Mouse (Mus musculus): ENCODE measurements at regions not wholly inside any gene's neighbourhood (a gene's known extent, or its start where the extent isn't known, plus 50 kb on each side); places are given as distances from the start of the nearest gene placed in this dataset.
A peak's percentile ranks its signal among the peaks of the same experiment; 100 is the strongest.

DNA sequence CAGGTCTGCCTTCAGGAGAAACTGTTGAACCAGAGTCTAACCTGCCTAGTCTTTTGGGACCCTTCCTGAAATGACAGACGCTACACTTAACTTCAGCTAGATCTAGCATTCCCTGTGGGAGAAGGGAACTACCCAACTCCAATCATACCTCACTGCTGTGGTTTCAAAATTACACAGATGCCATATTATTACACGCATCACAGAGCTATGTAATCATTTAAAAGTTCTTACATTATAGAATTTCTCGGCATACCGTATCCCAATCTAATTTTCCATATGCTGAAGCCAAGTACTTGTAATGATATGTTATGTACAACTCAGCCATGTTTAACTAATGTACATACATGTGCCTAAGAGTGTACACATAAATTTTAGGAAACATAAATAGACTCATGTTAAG lies 128.9 kb upstream of the Pik3r1 start:
- no peak for TF ChIP-seq CTCF (IDR thresholded peaks at IDR 0.05; ENCODE audit: low read depth)
- no peaks in the 10 kb centered on the region for H3K27me3 ChIP-seq (ENCODE audit: insufficient read depth, low read length)
- H3K36me3 ChIP-seq (ENCODE audit: insufficient read depth), result no peaks in the 10 kb centered on the region
- DNase-seq (no peak), ATAC-seq (no peak)
- H3K9me3 ChIP-seq (ENCODE audit: low read length), result no peaks in the 10 kb centered on the region
- H3K27ac ChIP-seq (ENCODE audit: low read depth, low read length), result no peak overlapping the region
- no peak overlapping the region for H3K4me2 ChIP-seq (ENCODE audit: low read depth)
- no peaks in the 10 kb centered on the region for H3K4me1 ChIP-seq (ENCODE audit: insufficient read depth)
- no peak overlapping the region for H3K9ac ChIP-seq
- no peak overlapping the region for H3K4me3 ChIP-seq (ENCODE audit: low read depth, low read length)
- 93% methylated on average over 4 of the region's 4 CpGs for WGBS

DNA sequence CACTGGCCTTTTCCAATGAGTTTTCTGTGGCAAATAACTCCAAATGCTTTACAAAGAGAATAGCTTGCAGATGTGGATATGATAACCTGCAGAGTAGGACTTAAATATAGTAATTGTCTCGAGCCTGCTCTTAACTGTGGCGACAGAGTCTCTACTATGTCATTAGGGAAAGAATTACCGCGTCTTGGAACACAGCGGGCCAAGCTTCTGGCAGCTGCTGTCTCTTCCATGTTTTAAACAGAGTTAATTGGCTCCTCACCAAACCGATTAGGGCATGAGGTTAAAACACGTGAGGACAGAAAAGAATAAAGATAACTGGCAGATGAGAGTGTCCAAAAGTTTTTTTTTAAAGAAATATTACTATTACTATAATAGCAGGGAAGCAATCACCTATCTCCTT lies 134.2 kb upstream of the Pik3r1 start:
- Histone ChIP-seq H3K27ac (ENCODE audit: low read depth, low read length) (no peak overlapping the region), H3K27me3 (ENCODE audit: insufficient read depth, low read length) (no peaks in the 10 kb centered on the region), H3K36me3 (ENCODE audit: insufficient read depth) (no peaks in the 10 kb centered on the region), H3K9me3 (ENCODE audit: low read length) (no peaks in the 10 kb centered on the region), H3K9ac (no peak overlapping the region), H3K4me1 (ENCODE audit: insufficient read depth) (no peaks in the 10 kb centered on the region), H3K4me2 (ENCODE audit: low read depth) (no peak overlapping the region), H3K4me3 (ENCODE audit: low read depth, low read length) (no peak overlapping the region)
- peak; percentile 83; the same call in 1 of the 2 replicates for ATAC-seq
- DNase-seq, result peak; percentile 24
- no peak for TF ChIP-seq CTCF (IDR thresholded peaks at IDR 0.05; ENCODE audit: low read depth)
- WGBS, result 36% methylated on average over 7 of the region's 7 CpGs

DNA sequence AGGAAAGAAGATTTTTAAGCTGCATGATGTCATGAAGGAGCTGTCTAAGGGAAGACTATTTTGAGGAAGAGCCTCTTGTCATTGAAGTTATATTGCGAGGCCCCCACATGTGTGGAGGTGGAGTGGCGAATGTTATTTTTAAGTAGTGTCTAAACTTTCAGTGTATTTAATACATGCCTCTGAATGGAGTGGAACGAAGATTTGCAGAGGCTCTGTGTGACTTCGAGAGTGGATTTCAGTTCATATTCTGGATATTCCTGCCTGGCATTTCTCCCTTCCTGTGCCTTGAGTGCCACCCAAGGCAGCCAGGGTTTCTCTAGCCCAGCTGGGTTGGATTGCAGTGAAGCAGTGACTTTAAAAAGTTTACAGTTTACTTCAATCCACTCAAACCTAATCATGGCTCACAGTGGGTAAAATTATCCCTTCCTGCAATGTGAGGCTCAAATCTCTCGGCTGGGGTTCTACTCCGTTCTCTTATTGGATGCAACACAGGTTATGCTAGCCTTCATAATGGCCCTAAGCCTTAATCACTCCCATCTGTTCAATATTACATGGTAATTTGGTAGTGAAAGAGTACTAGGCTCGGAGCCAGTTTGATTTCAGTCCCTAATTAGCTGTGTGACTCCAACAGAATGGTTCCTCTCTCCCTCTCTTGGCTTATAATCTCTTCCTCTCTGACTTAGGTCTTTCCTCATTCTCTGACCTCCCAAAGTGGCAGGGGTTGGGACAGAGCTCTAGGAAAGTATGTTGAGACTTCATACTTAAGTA lies 138.1 kb upstream of the Pik3r1 start:
- Histone ChIP-seq H3K4me2 (ENCODE audit: low read depth) (no peak overlapping the region), H3K9ac (no peak overlapping the region), H3K4me1 (ENCODE audit: insufficient read depth) (no peaks in the 10 kb centered on the region), H3K4me3 (ENCODE audit: low read depth, low read length) (no peak overlapping the region), H3K27ac (ENCODE audit: low read depth, low read length) (no peak overlapping the region), H3K27me3 (ENCODE audit: insufficient read depth, low read length) (no peaks in the 10 kb centered on the region), H3K36me3 (ENCODE audit: insufficient read depth) (no peaks in the 10 kb centered on the region), H3K9me3 (ENCODE audit: low read length) (no peaks in the 10 kb centered on the region)
- DNase-seq, result peak; percentile 41
- 49% methylated on average over 7 of the region's 7 CpGs for WGBS
- peak; percentile 75 for ATAC-seq
- TF ChIP-seq CTCF (IDR thresholded peaks at IDR 0.05; ENCODE audit: low read depth), result no peak

DNA sequence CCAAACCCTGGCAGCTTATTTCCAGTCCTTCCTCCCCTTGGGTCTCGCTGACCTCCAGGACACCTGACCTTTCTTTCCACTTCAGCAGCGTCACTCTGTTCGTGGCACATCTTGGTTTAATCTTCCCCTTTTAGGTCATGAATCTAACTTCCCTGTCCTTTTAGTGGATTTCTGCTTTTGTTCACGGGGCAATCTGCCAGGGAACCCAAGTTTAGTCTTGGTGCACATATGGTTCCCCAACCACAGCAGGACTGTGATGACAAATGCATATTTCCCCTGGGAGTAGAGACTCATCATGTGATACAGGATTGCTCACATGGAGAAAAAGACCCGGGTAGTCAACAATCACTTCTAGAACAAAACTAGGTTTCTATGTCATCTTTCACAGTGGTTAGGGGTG lies 141.0 kb upstream of the Pik3r1 start:
- WGBS, result 76% methylated on average over 5 of the region's 5 CpGs
- DNase-seq, result no peak
- no peaks in the 10 kb centered on the region for H3K4me1 ChIP-seq (ENCODE audit: insufficient read depth)

DNA sequence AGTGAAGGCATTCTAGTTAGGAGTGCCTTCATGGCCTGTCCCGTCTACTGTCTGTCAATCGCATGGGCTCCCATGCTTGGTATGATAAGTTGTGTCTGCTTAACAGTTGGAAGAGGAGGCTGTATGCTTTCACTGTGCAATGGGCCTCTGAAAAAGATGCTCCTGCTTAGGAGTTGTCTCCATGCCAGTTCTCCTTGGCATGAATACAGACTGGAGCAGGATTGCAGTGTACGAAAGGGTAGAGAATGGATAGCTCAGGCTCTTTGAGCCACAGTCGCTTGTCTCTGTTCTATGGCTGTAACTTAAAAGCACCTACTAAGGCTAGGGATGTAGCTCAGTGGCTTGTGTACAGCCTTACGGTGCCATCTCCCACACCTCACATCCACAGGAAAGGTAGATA lies 142.7 kb upstream of the Pik3r1 start:
- no peak overlapping the region for H3K4me2 ChIP-seq (ENCODE audit: low read depth)
- no peak overlapping the region for H3K9ac ChIP-seq
- peaks cover 9% of the 10 kb centered on the region; the same call in 1 of the 2 replicates for H3K4me1 ChIP-seq (ENCODE audit: insufficient read depth)
- no peaks in the 10 kb centered on the region for H3K9me3 ChIP-seq (ENCODE audit: low read length)
- H3K4me3 ChIP-seq (ENCODE audit: low read depth, low read length), result no peak overlapping the region
- DNase-seq, result peak; percentile 21
- H3K27ac ChIP-seq (ENCODE audit: low read depth, low read length), result no peak overlapping the region
- 75% methylated on average over 5 of the region's 5 CpGs for WGBS
- no peak for ATAC-seq
- no peaks in the 10 kb centered on the region for H3K27me3 ChIP-seq (ENCODE audit: insufficient read depth, low read length)
- TF ChIP-seq CTCF (IDR thresholded peaks at IDR 0.05; ENCODE audit: low read depth), result no peak
- H3K36me3 ChIP-seq (ENCODE audit: insufficient read depth), result no peaks in the 10 kb centered on the region

More for the DNA sequence above, 141.0 kb upstream of the Pik3r1 start:
- no peak for ATAC-seq
- no peak overlapping the region for H3K4me2 ChIP-seq (ENCODE audit: low read depth)
- H3K9me3 ChIP-seq (ENCODE audit: low read length), result no peaks in the 10 kb centered on the region
- no peak overlapping the region for H3K4me3 ChIP-seq (ENCODE audit: low read depth, low read length)
- no peaks in the 10 kb centered on the region for H3K36me3 ChIP-seq (ENCODE audit: insufficient read depth)
- no peak overlapping the region for H3K9ac ChIP-seq
- no peak overlapping the region for H3K27ac ChIP-seq (ENCODE audit: low read depth, low read length)
- no peak for TF ChIP-seq CTCF (IDR thresholded peaks at IDR 0.05; ENCODE audit: low read depth)
- H3K27me3 ChIP-seq (ENCODE audit: insufficient read depth, low read length), result no peaks in the 10 kb centered on the region

DNA sequence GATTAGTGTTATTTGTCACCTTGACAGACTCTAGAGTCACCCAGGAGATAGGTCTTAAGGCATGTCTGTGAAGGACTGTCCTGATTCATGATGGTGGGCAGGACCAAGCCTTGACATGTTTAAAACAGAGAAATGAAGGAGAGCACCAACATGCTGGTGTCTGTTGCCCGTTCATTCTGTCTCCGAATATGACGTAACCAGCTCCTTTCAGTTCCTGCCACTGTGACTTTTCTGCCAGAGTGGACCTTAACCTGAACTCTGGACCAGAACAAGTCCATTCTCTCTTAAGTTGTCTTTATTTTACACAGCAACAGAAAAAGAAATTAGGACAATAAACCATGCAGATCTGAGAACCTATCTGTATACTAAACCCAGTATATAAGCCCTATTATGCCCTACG lies 146.1 kb upstream of the Pik3r1 start:
- Histone ChIP-seq H3K9me3 (ENCODE audit: low read length) (no peaks in the 10 kb centered on the region), H3K36me3 (ENCODE audit: insufficient read depth) (no peaks in the 10 kb centered on the region), H3K27me3 (ENCODE audit: insufficient read depth, low read length) (no peaks in the 10 kb centered on the region), H3K4me2 (ENCODE audit: low read depth) (no peak overlapping the region), H3K9ac (no peak overlapping the region), H3K4me3 (ENCODE audit: low read depth, low read length) (no peak overlapping the region), H3K27ac (ENCODE audit: low read depth, low read length) (peak overlapping the region; percentile 58), H3K4me1 (ENCODE audit: insufficient read depth) (peaks cover 9% of the 10 kb centered on the region; the same call in 1 of the 2 replicates)
- WGBS, result 87% methylated on average over 4 of the region's 4 CpGs
- no peak for TF ChIP-seq CTCF (IDR thresholded peaks at IDR 0.05; ENCODE audit: low read depth)
- no peak for DNase-seq
- no peak for ATAC-seq

DNA sequence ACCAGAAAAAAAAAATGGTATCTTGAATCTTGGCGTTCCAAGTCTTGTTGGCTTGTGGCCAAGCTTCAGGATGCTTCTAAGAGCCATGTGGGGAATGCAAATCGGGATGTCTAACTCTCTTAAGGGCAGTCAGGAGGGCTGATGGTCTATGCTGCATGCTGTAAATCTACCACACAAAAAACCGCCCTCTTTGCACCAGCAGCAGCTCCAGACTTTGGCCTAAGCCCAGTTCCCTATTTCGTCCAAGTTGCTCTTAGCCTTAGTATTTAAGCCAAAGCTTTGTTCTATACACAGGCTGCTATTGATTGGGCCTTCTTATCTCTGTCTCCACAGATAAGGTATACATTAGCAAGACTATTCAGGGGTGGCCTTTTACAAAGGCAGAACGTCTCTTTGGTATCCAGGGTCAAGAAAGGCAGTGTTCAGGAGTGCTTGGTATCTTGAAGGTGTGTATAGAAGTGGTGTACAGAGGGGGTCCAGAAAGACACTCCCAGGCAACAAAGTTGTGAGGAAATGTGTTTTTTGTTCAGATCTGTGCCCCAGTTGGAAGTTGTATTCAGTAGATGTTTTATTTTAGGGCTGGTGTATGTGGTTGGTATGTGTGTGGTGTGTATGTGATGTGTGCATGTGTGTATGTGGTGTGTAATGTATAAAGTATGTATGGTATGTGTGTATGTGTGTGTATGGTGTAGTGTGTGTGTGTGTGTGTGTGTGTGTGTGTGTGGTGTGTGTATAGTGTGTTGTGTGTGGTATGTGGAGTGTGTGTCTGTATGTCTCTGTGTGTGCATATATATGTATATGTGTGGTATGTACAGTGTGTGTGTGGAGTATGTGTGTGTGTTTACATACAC lies 146.9 kb upstream of the Pik3r1 start:
- Histone ChIP-seq H3K4me2 (ENCODE audit: low read depth) (no peak overlapping the region), H3K27ac (ENCODE audit: low read depth, low read length) (peak overlapping the region; percentile 58; the same call in 1 of the 2 replicates), H3K27me3 (ENCODE audit: insufficient read depth, low read length) (no peaks in the 10 kb centered on the region), H3K9ac (no peak overlapping the region), H3K9me3 (ENCODE audit: low read length) (no peaks in the 10 kb centered on the region), H3K36me3 (ENCODE audit: insufficient read depth) (no peaks in the 10 kb centered on the region), H3K4me3 (ENCODE audit: low read depth, low read length) (no peak overlapping the region), H3K4me1 (ENCODE audit: insufficient read depth) (peaks cover 9% of the 10 kb centered on the region; the same call in 1 of the 2 replicates)
- TF ChIP-seq CTCF (IDR thresholded peaks at IDR 0.05; ENCODE audit: low read depth), result no peak
- 28% methylated on average over 5 of the region's 5 CpGs for WGBS
- peak; percentile 75 for ATAC-seq
- peak; percentile 82 for DNase-seq

Measured in forebrain, postnatal 0 days (tissue).